ENCODE assay signal across 9 mouse cellular contexts in genomic region chr7:51815473-51816282, GRCm38 (mm10). TPM values are rescaled to one million over a fixed set of nuclear protein-coding genes. Genes with fewer than 3 reads are reported as not detected.
DNase-seq lines count a peak whose midpoint lies in the region; ATAC-seq and TF ChIP-seq lines count a peak whose summit lies in the region.
"Had no signal": no experiment of that assay in that cellular context is flagged by ENCODE, and none has a peak within 500 bp of the region (broad histone marks: within the 10 kb centered on the region; RNA-seq: fewer than 3 reads in every experiment).

No protein-coding gene starts in this region.

- no peak for TF ChIP-seq POLR2A in brain, embryonic 14.5 days (IDR thresholded peaks at IDR 0.05; ENCODE audit: borderline replicate concordance, extremely low read depth, insufficient read depth, insufficient read length, poor library complexity, severe bottlenecking)

- 41% methylated on average over 4 of the region's 4 CpGs for WGBS in forebrain, embryonic 16.5 days
- WGBS in midbrain, postnatal 0 days: 57% methylated on average over 4 of the region's 4 CpGs

- peak; percentile 13 for DNase-seq in left cerebral cortex, adult 11 months (ENCODE audit: low spot score)
- DNase-seq in left cerebral cortex, adult 18-20 months (ENCODE audit: low spot score in 2 of 2): no peak
- peak; percentile 89 for DNase-seq in brain, embryonic 14.5 days (ENCODE audit: low read depth)
- DNase-seq in midbrain, postnatal 0 days (ENCODE audit: low spot score): peak; percentile 78
- DNase-seq in gastrocnemius, postnatal 10 days: no peak
- no peak for DNase-seq in thymus, postnatal 14 days
- DNase-seq: heart, postnatal 10 days had no signal

- H3K4me1 ChIP-seq in forebrain, embryonic 16.5 days (replicated peaks; ENCODE audit: control insufficient read depth, insufficient read depth, low read length): no peaks in the 10 kb centered on the region
- H3K4me1 ChIP-seq in midbrain, postnatal 0 days (ENCODE audit: insufficient read depth, low read length): no peaks in the 10 kb centered on the region

- no peak overlapping the region for H3K4me2 ChIP-seq in forebrain, embryonic 16.5 days (ENCODE audit: low read length)
- no peak overlapping the region for H3K4me2 ChIP-seq in midbrain, postnatal 0 days (ENCODE audit: low read depth, low read length, poor library complexity, severe bottlenecking)

- no peaks in the 10 kb centered on the region for H3K36me3 ChIP-seq in forebrain, embryonic 16.5 days (ENCODE audit: control insufficient read depth, insufficient read depth)
- no peaks in the 10 kb centered on the region for H3K36me3 ChIP-seq in midbrain, postnatal 0 days (ENCODE audit: insufficient read depth, low read length)

- peak overlapping the region; percentile 33; the same call in 1 of the 2 replicates for H3K27ac ChIP-seq in forebrain, embryonic 16.5 days (ENCODE audit: low read length)
- H3K27ac ChIP-seq in midbrain, postnatal 0 days (ENCODE audit: low read depth, low read length): no peak overlapping the region

- peak; percentile 40; the same call in 1 of the 2 replicates for TF ChIP-seq CTCF in brain, embryonic 14.5 days (IDR thresholded peaks at IDR 0.05; ENCODE audit: borderline replicate concordance, extremely low read depth, insufficient read depth, insufficient read length)
- peak; percentile 80 for TF ChIP-seq CTCF in midbrain, postnatal 0 days (IDR thresholded peaks at IDR 0.05)

- no peaks in the 10 kb centered on the region; the same call in 1 of the 2 replicates for H3K27me3 ChIP-seq in forebrain, embryonic 16.5 days (replicated peaks; ENCODE audit: control insufficient read depth, insufficient read depth, low read length)
- no peaks in the 10 kb centered on the region for H3K27me3 ChIP-seq in midbrain, postnatal 0 days (ENCODE audit: insufficient read depth, low read length)

- no peaks in the 10 kb centered on the region for H3K9me3 ChIP-seq in forebrain, embryonic 16.5 days (ENCODE audit: control insufficient read depth, low read length)
- H3K9me3 ChIP-seq in midbrain, postnatal 0 days (ENCODE audit: low read length): no peaks in the 10 kb centered on the region

- H3K4me3 ChIP-seq in forebrain, embryonic 16.5 days (replicated peaks; ENCODE audit: low read length): no peak overlapping the region
- no peak overlapping the region for H3K4me3 ChIP-seq in midbrain, postnatal 0 days (ENCODE audit: low read depth, low read length)

- no peak overlapping the region for H3K9ac ChIP-seq in forebrain, embryonic 16.5 days (replicated peaks; ENCODE audit: low read depth, low read length)
- no peak overlapping the region for H3K9ac ChIP-seq in midbrain, postnatal 0 days (replicated peaks; ENCODE audit: low read length, poor library complexity, severe bottlenecking)

- ATAC-seq in forebrain, embryonic 16.5 days: peak; percentile 93
- ATAC-seq in midbrain, postnatal 0 days (ENCODE audit: low FRiP score): peak; percentile 56
- ATAC-seq in erythroblast, adult 5-6 weeks (replicated peaks; ENCODE audit: low FRiP score, poor library complexity, severe bottlenecking): no peak

RNA-seq across cellular contexts. Expression of gene Gas2, which starts 46.1 kb away (rescaled TPM):
- total RNA-seq in left cerebral cortex, adult 18-20 months (2021): 10 to 100 TPM; 42.7 to 48.0 TPM
- polyA plus RNA-seq in brain, embryonic 14.5 days (2012; rRNA removed): 12.5 and 14.3 TPM in 2 replicates
- polyA plus RNA-seq in forebrain, embryonic 16.5 days (2015; fragmentation: Nextera tagmentation; extraction: Ambion mirVana): 15.8 and 17.8 TPM in 2 replicates
- 17.5 and 37.1 TPM in 2 replicates for total RNA-seq in midbrain, postnatal 0 days (2014; rRNA removed)
- polyA plus RNA-seq in midbrain, postnatal 0 days (2015; fragmentation: Nextera tagmentation; extraction: Ambion mirVana): 14.7 and 15.0 TPM in 2 replicates
- 10 to 100 TPM; 14.4 to 16.8 TPM for total RNA-seq in gastrocnemius, postnatal 10 days (2021)
- total RNA-seq in erythroblast, adult 5-6 weeks (2015; ENCODE audit: low replicate concordance): 2.7 and 3.3 TPM in 2 replicates
- total RNA-seq in erythroblast, adult 5-6 weeks (2017; ENCODE audit: low replicate concordance): 1.8 and 2.9 TPM in 2 replicates

RNA-seq across cellular contexts. Expression of gene Fancf, which starts 46.4 kb away (rescaled TPM):
- 1 to 10 TPM; 4.2 to 5.3 TPM for total RNA-seq in left cerebral cortex, adult 18-20 months (2021)
- polyA plus RNA-seq in brain, embryonic 14.5 days (2012; rRNA removed): 10.0 and 15.3 TPM in 2 replicates
- polyA plus RNA-seq in forebrain, embryonic 16.5 days (2015; fragmentation: Nextera tagmentation; extraction: Ambion mirVana): 8.5 and 9.4 TPM in 2 replicates
- 10.6 and 11.3 TPM in 2 replicates for total RNA-seq in midbrain, postnatal 0 days (2014; rRNA removed)
- polyA plus RNA-seq in midbrain, postnatal 0 days (2015; fragmentation: Nextera tagmentation; extraction: Ambion mirVana): 7.0 and 8.2 TPM in 2 replicates
- total RNA-seq in gastrocnemius, postnatal 10 days (2021): 1 to 10 TPM; 2.8 to 4.1 TPM
- total RNA-seq in erythroblast, adult 5-6 weeks (2015; ENCODE audit: low replicate concordance): 1.7 and 4.4 TPM in 2 replicates
- total RNA-seq in erythroblast, adult 5-6 weeks (2017; ENCODE audit: low replicate concordance): 1.5 and 2.2 TPM in 2 replicates

Comparison
In these comparisons a context has a peak if more than half of its experiments do, and no peak if none do; other contexts are left out.
1. DNase-seq: peak in left cerebral cortex, adult 11 months (single experiment), brain, embryonic 14.5 days (single experiment) and midbrain, postnatal 0 days (single experiment); none in left cerebral cortex, adult 18-20 months (0 of 2), gastrocnemius, postnatal 10 days (single experiment) and thymus, postnatal 14 days (single experiment).